Mouse (Mus musculus) ES-CJ7 (cell line): Measurements from ENCODE around the gene Tnfaip8l1.
A peak's percentile ranks its signal among the peaks of the same experiment; 100 is the strongest.

Source experiments
- DNase-seq: peaks from one replicate; pipeline ENCODE4 v3.0.0; 2011; ENCODE audit warnings: low read depth, low spot score

Tnfaip8l1 gene

GRCm38 (mm10) chr17:56137839-56138613 lies 24.3 kb upstream of the Tnfaip8l1 start:
- DNase-seq, result peak; percentile 63

- DNase-seq, result no peak
These were observed 22.9 kb upstream of the Tnfaip8l1 start for GRCm38 (mm10) chr17:56139355-56139754.

DNA sequence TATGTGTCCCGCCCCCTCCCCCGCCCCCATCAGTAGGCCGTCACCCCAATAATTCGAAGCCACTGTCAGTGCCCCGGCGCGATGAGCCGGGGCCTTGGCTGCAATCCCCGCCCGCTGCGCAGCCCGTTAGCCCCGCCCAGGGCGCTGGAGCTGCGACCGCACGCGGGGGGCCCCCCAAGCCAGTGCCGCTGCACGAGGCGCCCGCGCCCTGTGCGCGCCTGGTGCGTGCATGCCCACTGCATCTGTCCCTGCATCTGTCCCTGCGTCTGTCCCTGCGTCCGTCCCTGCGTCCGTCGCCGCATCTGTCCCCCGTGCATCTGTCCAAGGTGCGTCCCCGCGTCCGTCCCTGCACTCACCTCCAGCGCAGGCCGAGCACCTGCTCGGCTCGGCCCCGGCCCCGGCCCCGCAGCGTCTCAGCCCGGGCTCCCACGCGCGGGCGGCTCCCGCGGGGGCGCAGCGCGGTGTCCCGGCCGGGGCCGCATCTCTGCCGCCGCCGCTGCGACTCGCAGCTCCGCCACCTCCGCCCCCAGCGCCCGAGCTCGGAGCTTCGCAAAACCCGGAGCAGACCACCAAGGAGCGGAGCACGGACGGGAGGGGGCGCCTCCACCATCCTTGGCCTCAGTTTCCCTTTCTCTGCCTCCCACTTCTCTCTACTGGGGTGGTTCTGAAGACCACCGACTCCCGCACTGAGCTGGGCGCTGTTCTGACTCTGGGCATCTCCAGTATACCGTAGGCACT lies 22.2 kb upstream of the Tnfaip8l1 start, which contains the start of gene Sema6b:
TSS of gene Sema6b (minus strand) at position 486 of the 738 bp plus-strand sequence.
- DNase-seq, result peak; percentile 49

DNA sequence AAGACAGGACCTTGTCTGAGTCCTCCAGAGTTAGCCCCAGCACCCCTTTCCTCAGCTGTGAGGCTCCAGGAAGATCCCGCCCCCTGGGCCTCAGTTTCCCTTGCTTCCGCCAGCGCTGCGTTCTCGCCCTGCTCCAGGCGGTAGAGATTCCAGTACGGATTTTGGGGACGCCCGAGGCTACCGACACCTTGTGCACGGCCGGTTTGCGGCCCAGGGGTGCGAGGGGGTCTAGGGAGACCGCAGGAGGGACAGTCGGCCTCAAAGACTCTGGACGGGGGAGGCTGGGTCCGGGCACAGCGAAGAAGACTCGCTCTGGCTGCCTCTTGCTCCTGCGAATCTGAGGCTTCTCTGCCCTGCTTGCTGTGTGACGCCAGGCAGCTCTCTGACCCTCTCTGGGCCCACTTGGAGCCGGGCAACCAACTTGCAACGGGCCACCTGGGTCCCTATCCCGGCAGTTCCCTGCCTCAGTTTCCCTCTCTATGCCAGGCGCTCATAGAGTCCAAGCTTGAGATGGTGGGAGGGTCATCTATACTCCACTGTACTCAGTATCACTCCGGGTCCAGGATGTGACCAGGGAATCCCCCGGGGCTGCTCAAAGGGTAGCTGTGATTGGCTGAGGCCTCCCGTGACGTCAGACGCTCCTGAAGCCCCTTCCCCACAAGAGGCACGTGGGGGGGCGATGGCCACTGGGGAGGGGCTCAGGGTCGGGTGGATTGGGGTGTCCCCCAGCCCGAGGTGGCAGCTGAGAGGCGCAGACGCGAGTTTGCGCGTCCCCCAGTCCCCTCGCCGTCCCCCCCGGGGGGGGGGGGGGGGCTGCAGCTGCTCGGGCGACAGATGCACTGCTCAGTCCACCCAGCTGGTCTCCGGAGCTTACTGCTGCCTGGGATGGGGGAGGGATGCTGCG lies 20.3 kb upstream of the Tnfaip8l1 start:
- DNase-seq, result no peak

DNA sequence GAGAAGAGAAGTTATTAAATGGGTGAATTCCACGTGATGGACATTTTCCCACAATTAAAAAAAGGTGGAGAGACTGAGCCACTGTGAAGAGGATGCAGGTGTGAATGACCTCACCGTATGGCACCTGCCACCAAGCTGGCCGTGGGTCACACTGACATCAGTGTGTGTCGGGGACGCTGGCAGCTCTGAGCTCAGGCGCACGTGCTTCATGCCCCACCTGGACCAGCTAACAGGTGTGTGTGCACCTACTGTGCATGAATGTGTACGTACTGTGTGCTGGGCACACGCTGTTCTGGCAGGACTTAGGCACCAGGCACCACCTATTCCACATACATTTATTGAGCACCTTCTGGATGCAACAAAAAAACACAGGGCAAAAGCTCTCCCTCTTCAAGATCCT lies 17.7 kb upstream of the Tnfaip8l1 start:
- no peak for DNase-seq

- no peak for DNase-seq
These were observed 16.1 kb upstream of the Tnfaip8l1 start for GRCm38 (mm10) chr17:56146131-56146530.

DNA sequence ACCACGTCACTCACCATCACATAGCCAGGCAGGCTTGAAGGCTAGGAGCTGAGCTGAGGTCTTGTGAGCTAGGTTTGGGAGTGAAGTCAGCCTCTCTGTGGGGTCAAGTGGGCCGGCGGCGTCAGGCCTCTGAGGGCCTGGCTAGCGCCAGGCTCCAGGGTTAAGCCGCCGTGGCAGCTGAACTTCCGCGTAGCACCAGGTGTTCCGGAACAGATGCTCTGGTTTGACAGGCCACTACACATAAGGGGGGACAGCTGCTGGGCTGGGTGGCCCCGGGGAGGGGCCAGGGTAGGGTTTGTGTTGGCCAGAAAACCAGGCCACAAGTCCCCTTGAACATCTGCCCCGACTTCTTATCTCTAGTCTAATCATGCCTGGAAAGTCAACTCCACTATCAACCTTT lies 14.9 kb upstream of the Tnfaip8l1 start:
- no peak for DNase-seq

- no peak for DNase-seq
These were observed 14.0 kb upstream of the Tnfaip8l1 start for GRCm38 (mm10) chr17:56148280-56148679.

- no peak for DNase-seq
These were observed 13.3 kb upstream of the Tnfaip8l1 start for GRCm38 (mm10) chr17:56148790-56149618.

- DNase-seq, result no peak
These were observed 12.4 kb upstream of the Tnfaip8l1 start for GRCm38 (mm10) chr17:56149897-56150296.

DNA sequence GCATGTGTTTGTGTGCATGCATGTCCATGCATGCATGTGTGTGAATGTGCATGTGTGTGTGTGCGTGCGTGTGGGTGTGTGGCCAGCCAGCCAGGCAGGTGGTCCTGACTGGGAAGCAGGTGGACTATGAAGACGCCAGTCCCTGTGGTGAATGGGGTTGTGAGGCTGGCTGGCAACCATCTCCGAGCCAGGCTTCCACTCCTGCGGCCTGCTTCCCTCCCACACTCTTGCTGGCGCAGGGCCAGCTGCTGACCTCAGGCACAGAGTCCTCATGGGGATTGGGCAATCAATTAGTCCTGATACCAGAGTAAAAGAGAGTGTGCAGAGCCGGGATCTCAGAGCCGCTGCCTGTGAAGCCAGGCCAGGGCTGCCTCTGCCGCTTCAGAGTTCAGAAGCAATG lies 8.6 kb upstream of the Tnfaip8l1 start:
- no peak for DNase-seq

- peak; percentile 77 for DNase-seq
These were observed 2.5 kb upstream of the Tnfaip8l1 start for GRCm38 (mm10) chr17:56159729-56160128.

GRCm38 (mm10) chr17:56163523-56164102 lies 1.3 kb downstream of the Tnfaip8l1 start:
- DNase-seq, result no peak

DNA sequence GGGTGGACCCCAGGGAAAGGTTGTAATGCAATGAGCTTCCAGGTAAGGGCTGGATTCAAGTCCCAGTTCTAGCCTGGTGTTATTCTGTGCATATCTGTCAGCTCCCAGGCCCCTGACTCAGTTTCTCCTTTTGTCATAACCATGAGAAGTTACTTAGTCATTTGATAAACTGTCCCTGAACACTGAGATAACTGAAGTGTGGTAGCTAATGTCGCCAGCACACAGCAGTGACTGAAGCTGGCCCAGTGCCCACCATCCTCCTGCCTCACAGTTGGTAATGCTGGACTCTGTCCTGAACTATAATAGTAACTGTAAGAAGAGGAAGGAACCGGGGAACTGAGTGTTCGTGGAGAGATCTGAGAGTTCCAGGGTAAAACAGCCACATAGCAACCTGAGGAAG lies 2.2 kb downstream of the Tnfaip8l1 start:
- DNase-seq, result no peak

DNA sequence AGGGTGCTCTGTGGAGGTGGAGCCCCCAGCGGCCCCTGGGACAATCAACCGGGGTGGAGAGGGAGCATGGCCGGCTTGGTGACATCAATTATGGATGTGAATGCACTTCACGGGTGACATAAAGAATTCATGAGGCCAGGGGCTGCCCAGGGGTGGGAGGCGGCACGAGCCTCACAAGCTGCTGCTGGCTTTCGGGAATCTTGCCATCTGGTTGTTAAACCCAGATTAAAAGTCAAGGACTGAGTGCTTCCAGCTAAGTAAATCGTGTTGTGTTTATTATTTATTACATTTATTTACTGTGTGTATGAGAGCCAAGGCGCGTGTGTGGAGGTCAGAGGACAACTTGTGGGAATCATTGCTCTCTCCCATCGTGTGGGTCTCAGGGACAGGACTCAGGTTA lies 3.4 kb downstream of the Tnfaip8l1 start:
- DNase-seq, result no peak

GRCm38 (mm10) chr17:56169830-56170229 lies 7.6 kb downstream of the Tnfaip8l1 start:
- no peak for DNase-seq

DNA sequence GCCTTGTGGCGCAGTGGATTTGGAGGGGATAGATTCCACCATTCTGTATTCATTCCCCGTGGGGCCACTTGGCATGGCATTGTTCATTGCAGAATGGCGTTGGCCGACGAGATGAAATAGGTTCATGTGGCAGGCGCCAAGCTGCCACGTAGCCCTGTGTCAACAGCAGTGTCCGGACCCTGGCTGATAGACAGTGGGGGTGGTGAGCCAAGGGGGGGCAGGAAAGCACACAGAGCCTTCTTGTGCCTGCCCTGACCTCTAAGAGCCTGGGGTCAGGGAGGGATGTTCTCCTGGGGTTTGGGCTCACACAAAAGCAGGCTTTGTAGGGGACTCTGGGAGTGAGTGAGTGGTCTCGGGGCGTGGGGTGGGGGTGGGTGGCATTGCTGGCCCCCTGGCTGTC lies 8.4 kb downstream of the Tnfaip8l1 start:
- no peak for DNase-seq

- DNase-seq, result no peak
These were observed 9.2 kb downstream of the Tnfaip8l1 start for GRCm38 (mm10) chr17:56171456-56171855.

- DNase-seq, result no peak
These were observed 9.6 kb downstream of the Tnfaip8l1 start for GRCm38 (mm10) chr17:56171881-56172280.

- no peak for DNase-seq
These were observed 11.2 kb downstream of the Tnfaip8l1 start for GRCm38 (mm10) chr17:56173401-56174046.
